Mouse (Mus musculus) liver, postnatal 0 days (tissue): ENCODE data around the gene Mturn.

ENCODE experiments used
- CTCF ChIP-seq: sonication (generic); IDR thresholded peaks from 2 replicates; pipeline ENCODE4 v1.5.1; 2016; ENCODE audit warnings: antibody characterized with exemption, low read depth
- EP300 ChIP-seq: IDR thresholded peaks from 2 replicates; pipeline ENCODE4 v1.6.1; 2016; ENCODE audit warnings: antibody characterized with exemption, low read depth, mild to moderate bottlenecking

DNA sequence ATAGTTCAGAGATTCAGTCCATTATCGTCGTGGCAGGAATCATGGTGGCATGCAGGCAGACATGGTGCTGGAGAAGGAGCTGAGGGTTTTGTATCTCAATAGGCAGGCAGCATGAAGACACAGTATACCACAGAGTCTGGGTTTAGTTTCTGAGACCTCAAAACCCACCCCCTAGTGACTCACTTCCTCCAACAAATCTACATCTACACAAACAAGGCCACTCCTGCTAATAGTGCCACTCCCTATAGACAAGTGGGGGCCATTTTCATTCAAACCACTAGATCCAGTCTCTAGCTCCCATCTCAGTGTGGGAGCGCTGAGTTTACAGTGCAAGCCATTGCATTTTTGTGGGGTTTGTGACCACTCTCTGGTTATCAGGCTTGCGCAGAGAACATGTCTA lies 27.2 kb downstream of the Mturn start:
- TF ChIP-seq EP300: no peak
- TF ChIP-seq CTCF: no peak
